Mouse (Mus musculus) midbrain, embryonic 16.5 days (tissue): ENCODE measurements around the gene Mrps5. TPM values are rescaled to one million over a fixed set of nuclear protein-coding genes. Genes with fewer than 3 reads are reported as not detected.
"Not testable (repeated sequence)": the region's sequence is repeated elsewhere in the genome, so short reads cannot be mapped to it uniquely, and the experiment has no call there.

ENCODE experiments used
- ATAC-seq: fragments of 200-750 bp; cut with Nextera tagmentation; 2 replicates; pipeline ENCODE4 v1.8.0; 2017; ENCODE audit warnings: moderate TSS enrichment
- H3K27ac ChIP-seq: fragments of 300-500 bp; sonication (generic); 2 replicates; pipeline ENCODE4 v1.5.1; 2014; ENCODE audit warnings: mild to moderate bottlenecking, low read length, mixed read lengths
- H3K27me3 ChIP-seq: fragments of 300-500 bp; sonication (generic); 2 replicates; pipeline ENCODE4 v1.6.1; 2014; ENCODE audit warnings: low read depth, low read length, mixed read lengths; ENCODE audit not compliant: control insufficient read depth, insufficient read depth
- H3K36me3 ChIP-seq: fragments of 300-500 bp; sonication (generic); 2 replicates; pipeline ENCODE4 v1.6.1; 2014; ENCODE audit warnings: mild to moderate bottlenecking, low read length, moderate library complexity, mixed read lengths; ENCODE audit not compliant: control insufficient read depth, insufficient read depth
- H3K4me1 ChIP-seq: fragments of 300-500 bp; sonication (generic); 2 replicates; pipeline ENCODE4 v1.6.1; 2014; ENCODE audit warnings: mild to moderate bottlenecking, low read length, mixed read lengths; ENCODE audit not compliant: control insufficient read depth, insufficient read depth
- H3K4me2 ChIP-seq: fragments of 300-500 bp; sonication (generic); 2 replicates; pipeline ENCODE4 v1.6.1; 2014; ENCODE audit warnings: mild to moderate bottlenecking, low read length, mixed read lengths
- H3K4me3 ChIP-seq: fragments of 300-500 bp; sonication (generic); 2 replicates; pipeline ENCODE4 v1.5.1; 2014; ENCODE audit warnings: low read depth, mild to moderate bottlenecking, low read length, moderate library complexity, mixed read lengths
- H3K9ac ChIP-seq: fragments of 300-500 bp; sonication (generic); 2 replicates; pipeline ENCODE4 v1.6.1; 2014; ENCODE audit warnings: low read depth, low read length, mixed read lengths
- H3K9me3 ChIP-seq: fragments of 300-500 bp; sonication (generic); replicated peaks from 2 replicates; pipeline ENCODE4 v1.6.1; 2014; ENCODE audit warnings: mild to moderate bottlenecking, low read length, mixed read lengths; ENCODE audit not compliant: control insufficient read depth, poor library complexity, severe bottlenecking
- WGBS: fragments of 180-500 bp; shearing (Covaris S2); extraction: QIAGEN DNeasy Blood & Tissue Kit; methylation state at CpG from one replicate; pipeline ENCODE4 v1.1.7; 2014; 5-methylcytosine and 5-hydroxymethylcytosine counted together
- polyA plus RNA-seq: library from polyadenylated mRNA; unstranded; fragments of >200 nt; fragmentation: Nextera tagmentation; extraction: Ambion mirVana; gene quantifications from 2 replicates; pipeline ENCODE4 v1.2.1, GENCODE M21; 2015

Mrps5 gene
- polyA plus RNA-seq, 1 experiment from 2014 or later, result 155 TPM

DNA sequence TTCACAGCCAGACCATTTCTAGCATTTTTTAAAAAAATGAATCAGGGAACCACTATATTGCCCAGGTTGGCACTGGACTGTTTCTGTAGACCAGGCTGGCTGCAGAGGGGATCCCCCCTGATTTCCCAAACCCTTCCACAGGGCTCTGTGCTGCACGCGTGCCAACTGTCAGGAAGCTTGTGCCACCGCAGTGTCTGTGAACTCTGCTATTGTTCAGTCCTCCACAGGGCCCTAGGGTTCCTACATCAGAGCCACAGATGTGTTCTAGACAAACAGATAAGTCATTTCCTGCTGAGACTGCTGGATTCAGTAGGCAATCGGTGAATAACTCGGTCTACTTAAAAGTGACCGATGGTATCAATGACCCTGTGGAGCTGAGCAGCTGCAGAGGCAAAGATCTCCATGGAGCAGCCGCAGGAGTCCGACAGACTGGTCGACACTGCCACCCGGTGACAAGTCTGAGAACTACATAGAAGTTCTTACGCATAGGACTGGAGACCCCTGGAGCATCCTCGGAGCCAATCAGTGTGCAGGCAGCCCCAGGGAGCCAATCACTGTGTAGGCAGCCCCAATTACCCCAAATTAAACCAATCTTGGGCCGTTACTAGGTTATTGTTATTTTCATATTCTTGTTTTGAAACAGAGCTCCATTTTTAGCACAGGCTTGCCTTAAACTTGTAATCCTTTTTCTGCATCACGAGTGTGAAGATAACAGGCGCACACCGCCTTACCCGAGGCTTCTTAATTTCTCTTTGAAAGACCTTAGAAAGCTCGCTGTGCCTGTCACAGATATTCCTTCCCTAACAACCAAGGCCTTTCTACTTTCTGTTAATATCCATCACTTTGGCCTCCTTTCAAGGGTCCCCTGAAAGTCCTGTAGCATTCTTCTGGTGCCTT, 27.7 kb upstream of the Mrps5 start:
- 7% methylated on average over 18 of the region's 18 CpGs for WGBS
- H3K9me3 ChIP-seq, result no peaks in the 10 kb centered on the region
- peak overlapping the region; percentile 23; the same call in 1 of the 2 replicates for H3K9ac ChIP-seq
- H3K4me3 ChIP-seq, result peak overlapping the region; percentile 29
- peaks cover 2% of the 10 kb centered on the region; the same call in 1 of the 2 replicates for H3K27me3 ChIP-seq
- H3K27ac ChIP-seq, result no peak overlapping the region
- ATAC-seq, result peak; percentile 99
- H3K4me1 ChIP-seq, result peaks cover 4% of the 10 kb centered on the region
- H3K36me3 ChIP-seq, result no peaks in the 10 kb centered on the region
- H3K4me2 ChIP-seq, result peak overlapping the region; percentile 45

DNA sequence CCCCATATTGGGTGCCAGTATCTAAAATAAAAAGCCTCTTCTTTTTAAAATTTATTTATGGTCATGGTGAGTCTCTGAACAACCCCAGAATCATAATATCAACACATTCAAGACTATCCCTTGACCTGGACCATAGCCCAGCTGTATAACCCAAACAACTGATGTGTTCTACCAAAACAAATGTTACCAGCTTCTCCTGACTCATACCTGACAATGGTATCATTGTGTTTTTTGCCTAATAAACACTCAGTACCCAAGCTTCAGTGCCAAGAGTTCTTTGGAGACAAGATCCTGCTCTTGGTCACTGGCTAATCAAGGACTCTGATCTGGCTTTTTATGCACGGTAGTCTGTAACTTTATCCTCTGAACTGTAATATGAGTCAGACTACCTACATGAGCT, 13.7 kb upstream of the Mrps5 start:
- no peak overlapping the region for H3K27ac ChIP-seq
- no peaks in the 10 kb centered on the region for H3K9me3 ChIP-seq
- no peak overlapping the region for H3K4me3 ChIP-seq
- H3K27me3 ChIP-seq, result no peaks in the 10 kb centered on the region
- no peak overlapping the region for H3K4me2 ChIP-seq
- no peaks in the 10 kb centered on the region for H3K4me1 ChIP-seq
- ATAC-seq, result no peak
- no peak overlapping the region for H3K9ac ChIP-seq
- H3K36me3 ChIP-seq, result peaks cover 19% of the 10 kb centered on the region
- 85% methylated on average over 1 of the region's 1 CpGs for WGBS

DNA sequence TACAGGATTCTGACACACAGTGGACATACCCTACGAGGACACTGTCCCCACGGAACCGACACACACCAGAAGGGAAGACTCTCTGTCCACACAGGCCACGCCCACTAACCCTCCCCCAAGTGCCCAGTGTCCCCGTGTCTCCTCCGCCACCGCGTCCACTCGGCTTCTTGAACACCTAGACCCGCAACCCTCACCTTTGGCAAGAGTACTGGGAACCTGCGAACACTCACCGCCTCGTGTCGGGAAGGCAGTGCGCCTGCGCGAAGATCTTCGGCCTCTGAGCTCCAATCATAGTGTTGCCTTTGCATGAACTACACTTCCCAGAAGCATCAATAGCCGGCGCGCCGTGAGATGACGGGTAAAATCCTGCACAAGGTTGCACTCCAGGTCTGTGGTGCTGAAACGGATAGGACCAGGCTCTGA, 2.6 kb upstream of the Mrps5 start:
- ATAC-seq, result peak; percentile 92
- no peaks in the 10 kb centered on the region for H3K36me3 ChIP-seq

DNA sequence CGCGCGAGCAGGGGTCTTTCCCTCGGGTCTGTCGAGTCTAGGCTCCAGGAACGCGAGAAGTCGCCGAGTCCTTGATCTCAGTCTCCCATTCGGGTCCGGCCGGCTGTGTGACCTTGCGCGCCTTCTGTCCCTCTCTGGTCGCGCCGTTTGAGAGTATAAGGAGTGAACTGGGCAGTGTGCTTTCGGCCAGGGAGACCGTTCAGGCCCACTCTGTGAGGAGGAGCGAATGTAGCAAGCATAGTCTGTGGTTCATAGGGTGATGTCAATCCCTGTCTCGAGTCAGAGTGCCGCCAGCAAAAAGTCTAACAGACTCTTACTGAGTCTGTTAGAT, 457 bp downstream of the Mrps5 start:
- Histone ChIP-seq H3K4me2 (peak overlapping the region; percentile 93), H3K36me3 (0 out of 2 replicates have a peak, but pooled peaks cover 4% of the 10 kb centered on the region), H3K9me3 (no peaks in the 10 kb centered on the region), H3K9ac (peak overlapping the region; percentile 91), H3K27me3 (no peaks in the 10 kb centered on the region), H3K4me3 (peak overlapping the region; percentile 76), H3K4me1 (peaks cover 34% of the 10 kb centered on the region), H3K27ac (peak overlapping the region; percentile 94)
- under 1% methylated on average over 22 of the region's 22 CpGs for WGBS
- ATAC-seq, result no peak; the same call in 1 of the 2 replicates

More for the DNA sequence above, 2.6 kb upstream of the Mrps5 start:
- no peaks in the 10 kb centered on the region for H3K27me3 ChIP-seq
- H3K4me3 ChIP-seq, result peak overlapping the region; percentile 83
- peak overlapping the region; percentile 82 for H3K9ac ChIP-seq
- H3K4me2 ChIP-seq, result peak overlapping the region; percentile 76
- H3K4me1 ChIP-seq, result peaks cover 32% of the 10 kb centered on the region
- 0% methylated on average over 24 of the region's 24 CpGs for WGBS
- H3K27ac ChIP-seq, result peak overlapping the region; percentile 66
- H3K9me3 ChIP-seq, result no peaks in the 10 kb centered on the region

DNA sequence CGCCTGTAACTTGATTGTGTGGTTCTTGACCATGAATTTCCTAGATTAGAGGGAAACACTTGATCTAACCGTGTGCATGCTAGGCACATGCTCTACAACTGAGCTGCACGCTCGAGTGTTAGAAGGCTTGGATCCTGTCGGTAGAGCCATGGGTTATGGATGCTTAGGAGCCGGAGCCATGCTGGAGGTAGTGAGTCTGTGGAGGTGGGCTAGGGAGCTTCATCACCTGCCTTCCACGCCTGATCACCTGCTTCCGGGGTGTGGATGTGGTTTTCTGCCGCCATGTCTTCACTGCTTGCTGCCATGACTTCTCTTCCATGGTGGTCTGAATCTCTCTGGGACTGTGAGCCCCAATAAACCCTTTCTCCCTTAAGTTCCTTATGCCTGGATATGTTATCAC, 1.9 kb downstream of the Mrps5 start:
- Histone ChIP-seq H3K36me3 (0 out of 2 replicates have a peak, but pooled peaks cover 7% of the 10 kb centered on the region), H3K27ac (no peak overlapping the region), H3K9ac (no peak overlapping the region), H3K27me3 (no peaks in the 10 kb centered on the region), H3K4me3 (no peak overlapping the region), H3K4me1 (peaks cover 28% of the 10 kb centered on the region), H3K4me2 (no peak overlapping the region), H3K9me3 (no peaks in the 10 kb centered on the region)
- 96% methylated on average over 9 of the region's 9 CpGs for WGBS
- ATAC-seq, result no peak

DNA sequence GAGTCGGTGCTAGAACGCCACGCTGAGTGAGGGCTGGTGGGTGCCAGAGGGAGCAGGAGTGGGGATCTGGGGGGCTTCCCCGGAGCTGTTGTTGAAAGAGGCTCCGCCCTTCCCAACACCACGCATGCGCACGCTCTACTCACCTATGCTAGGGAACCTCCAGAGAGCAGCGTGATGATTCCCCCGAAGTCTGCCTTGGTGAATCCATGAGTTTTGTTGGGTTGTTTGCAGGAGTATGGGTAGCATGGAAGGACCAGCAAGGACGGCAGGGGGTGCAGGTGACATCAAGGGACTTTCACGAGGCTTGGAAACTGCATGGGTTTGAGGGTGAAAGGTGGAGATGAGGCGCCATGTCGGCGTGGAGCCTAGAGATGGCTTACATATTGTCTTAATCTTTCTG, 3.2 kb downstream of the Mrps5 start:
- Histone ChIP-seq H3K36me3 (peaks cover 17% of the 10 kb centered on the region), H3K9me3 (no peaks in the 10 kb centered on the region), H3K9ac (no peak overlapping the region), H3K4me2 (no peak overlapping the region), H3K4me1 (peaks cover 23% of the 10 kb centered on the region), H3K27ac (no peak overlapping the region), H3K4me3 (no peak overlapping the region), H3K27me3 (no peaks in the 10 kb centered on the region)
- WGBS, result 82% methylated on average over 15 of the region's 15 CpGs
- no peak for ATAC-seq

DNA sequence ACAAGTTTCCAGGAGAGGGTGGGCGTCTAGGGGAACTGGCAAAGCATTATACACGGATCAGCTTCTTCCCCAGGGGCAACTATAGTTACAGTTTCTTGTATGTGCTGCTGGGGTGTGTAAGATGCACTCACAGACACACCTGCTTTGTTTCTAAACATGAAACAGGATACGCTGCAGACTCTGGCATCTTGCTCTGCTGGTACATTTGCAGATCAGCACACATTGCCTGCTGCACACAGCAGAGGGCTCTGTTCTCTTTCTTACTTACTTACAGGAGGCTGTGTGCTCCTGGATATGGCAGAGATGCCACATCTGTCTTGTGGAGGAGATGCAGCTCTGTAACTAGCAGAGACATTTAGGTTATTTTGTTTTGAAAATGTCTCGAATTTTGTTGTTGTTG, 3.8 kb downstream of the Mrps5 start:
- no peak overlapping the region for H3K4me2 ChIP-seq
- H3K27me3 ChIP-seq, result no peaks in the 10 kb centered on the region
- no peak overlapping the region for H3K27ac ChIP-seq
- no peak overlapping the region for H3K9ac ChIP-seq
- no peaks in the 10 kb centered on the region for H3K9me3 ChIP-seq
- WGBS, result 86% methylated on average over 4 of the region's 4 CpGs
- H3K36me3 ChIP-seq, result peaks cover 20% of the 10 kb centered on the region
- no peak for ATAC-seq
- no peak overlapping the region for H3K4me3 ChIP-seq
- peaks cover 23% of the 10 kb centered on the region for H3K4me1 ChIP-seq

DNA sequence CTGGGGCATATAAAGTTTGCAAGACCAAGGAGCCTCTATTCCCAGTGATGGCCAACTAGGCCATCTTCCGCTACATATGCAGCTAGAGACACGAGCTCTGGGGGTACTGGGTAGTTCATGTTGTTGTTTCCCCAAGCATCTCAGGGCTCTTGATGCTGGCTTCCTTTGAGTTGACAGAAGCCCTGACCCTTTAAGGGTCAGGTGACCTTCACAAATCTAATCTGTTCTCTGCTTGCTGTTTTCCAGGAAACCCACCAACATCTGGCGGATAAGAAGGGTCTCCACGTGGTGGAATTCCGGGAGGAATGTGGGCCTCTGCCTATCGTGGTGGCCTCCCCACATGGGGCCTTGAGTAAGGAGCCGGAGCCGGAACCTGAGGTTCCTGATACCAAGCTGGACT, 16.4 kb downstream of the Mrps5 start:
- H3K9ac ChIP-seq, H3K4me1 ChIP-seq, H3K4me2 ChIP-seq, H3K9me3 ChIP-seq, H3K27me3 ChIP-seq, H3K4me3 ChIP-seq, H3K27ac ChIP-seq, ATAC-seq: not testable (repeated sequence)
- H3K36me3 ChIP-seq, result peaks cover 32% of the 10 kb centered on the region
- 86% methylated on average over 5 of the region's 8 CpGs for WGBS

DNA sequence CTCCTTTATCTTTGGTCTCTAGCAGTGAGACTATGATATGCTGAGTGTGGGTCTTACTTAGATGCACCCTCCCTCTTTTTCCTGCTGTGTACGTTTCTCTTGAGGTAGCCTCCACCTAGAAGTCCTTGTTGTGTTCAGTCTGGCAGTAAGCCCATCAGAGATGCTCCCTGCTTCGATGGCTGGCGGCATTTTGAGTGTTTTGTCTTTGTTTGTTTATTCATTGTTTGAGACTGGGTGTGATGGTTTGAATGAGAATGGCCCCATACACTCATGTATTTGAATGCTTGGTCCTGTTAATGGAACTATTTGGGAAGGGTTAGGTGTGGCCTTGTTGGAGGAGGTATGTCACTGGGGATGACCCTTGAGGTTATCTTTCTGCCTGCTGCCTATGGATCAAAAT, 18.2 kb downstream of the Mrps5 start:
- no peak for ATAC-seq
- H3K4me2 ChIP-seq, result no peak overlapping the region
- no peak overlapping the region for H3K4me3 ChIP-seq
- no peaks in the 10 kb centered on the region for H3K4me1 ChIP-seq
- peaks cover 19% of the 10 kb centered on the region for H3K36me3 ChIP-seq
- H3K27ac ChIP-seq, result no peak overlapping the region
- H3K27me3 ChIP-seq, result no peaks in the 10 kb centered on the region
- WGBS, result 92% methylated on average over 3 of the region's 3 CpGs
- H3K9me3 ChIP-seq, result no peaks in the 10 kb centered on the region
- H3K9ac ChIP-seq, result no peak overlapping the region
